Mouse (Mus musculus) layer of hippocampus, adult 11-12 months (tissue): ENCODE results near the gene Eml2.
A peak's percentile ranks its signal among the peaks of the same experiment; 100 is the strongest.

Experiments used
- DNase-seq: peaks from one replicate; pipeline ENCODE4 v3.0.0; 2022; ENCODE audit warnings: low spot score

Eml2 gene

DNA sequence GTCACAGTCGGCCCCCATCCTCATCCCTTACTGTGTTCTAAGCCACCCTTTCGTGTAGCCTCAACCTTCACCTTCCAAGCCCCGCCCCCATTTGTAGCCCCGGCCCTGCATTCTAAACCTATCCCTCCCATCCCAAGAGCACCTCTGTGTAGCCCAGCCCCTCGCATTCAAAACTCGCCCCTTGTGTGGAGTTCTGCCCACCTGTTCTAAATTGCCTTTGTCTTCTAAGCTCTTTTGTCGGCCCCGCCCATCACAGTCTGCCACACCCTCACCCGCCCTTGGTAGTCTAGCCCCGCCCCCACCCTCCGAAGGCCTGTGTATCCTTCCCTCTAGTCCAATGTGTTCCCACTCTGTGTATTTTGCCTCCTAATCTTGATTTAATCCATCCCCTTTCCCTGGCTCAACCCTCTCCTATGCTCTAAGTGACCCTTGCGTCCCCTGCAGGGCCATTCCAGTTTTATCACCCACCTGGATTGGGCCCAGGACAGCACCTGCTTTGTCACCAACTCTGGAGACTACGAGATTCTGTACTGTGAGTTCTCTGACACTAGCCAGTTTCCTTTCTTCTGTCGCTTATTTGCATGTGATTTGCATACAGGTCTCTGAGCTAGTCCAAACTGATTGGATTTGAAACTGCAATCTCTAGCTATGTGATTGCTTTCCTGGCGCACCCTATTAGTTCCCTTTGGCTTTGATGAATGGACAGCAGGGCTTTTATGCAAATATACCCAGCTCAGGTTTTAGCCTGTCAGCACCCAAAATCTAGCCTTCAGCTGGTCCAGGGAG lies 26.0 kb downstream of the Eml2 start:
- DNase-seq: no peak

DNA sequence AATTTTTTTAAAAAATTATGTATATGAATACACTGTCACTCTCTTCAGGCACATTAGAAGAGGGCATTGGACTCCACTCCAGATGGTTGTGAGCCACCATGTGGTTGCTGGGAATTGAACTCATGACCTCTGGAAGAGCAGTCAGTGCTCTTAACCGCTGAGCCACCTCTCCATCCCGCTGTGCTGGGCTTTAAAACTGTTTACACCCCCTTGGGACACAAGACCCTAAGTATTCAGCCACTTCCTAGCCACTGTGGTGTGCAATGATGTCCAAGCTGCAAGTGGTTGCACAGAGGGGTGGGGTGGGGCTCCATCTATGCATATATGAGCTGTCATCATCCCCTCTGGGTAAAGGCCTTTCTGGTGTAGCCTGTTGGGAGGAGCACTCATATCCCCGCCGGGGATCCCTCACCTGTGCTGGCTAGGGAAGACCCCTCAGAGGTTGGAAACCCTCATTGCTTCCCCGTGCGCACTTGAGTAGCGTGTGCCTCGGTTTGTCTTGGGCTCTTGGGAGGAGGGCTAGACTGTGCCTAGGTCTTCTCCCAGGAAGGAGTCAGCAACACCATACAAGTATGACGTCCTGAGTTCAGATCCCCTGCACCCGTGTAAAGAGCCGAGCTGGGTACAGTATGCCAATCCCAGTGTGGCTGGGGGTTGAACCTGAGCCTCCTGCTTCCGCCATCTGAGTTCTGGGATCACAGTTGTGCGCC lies 32.1 kb downstream of the Eml2 start:
- DNase-seq: no peak

DNA sequence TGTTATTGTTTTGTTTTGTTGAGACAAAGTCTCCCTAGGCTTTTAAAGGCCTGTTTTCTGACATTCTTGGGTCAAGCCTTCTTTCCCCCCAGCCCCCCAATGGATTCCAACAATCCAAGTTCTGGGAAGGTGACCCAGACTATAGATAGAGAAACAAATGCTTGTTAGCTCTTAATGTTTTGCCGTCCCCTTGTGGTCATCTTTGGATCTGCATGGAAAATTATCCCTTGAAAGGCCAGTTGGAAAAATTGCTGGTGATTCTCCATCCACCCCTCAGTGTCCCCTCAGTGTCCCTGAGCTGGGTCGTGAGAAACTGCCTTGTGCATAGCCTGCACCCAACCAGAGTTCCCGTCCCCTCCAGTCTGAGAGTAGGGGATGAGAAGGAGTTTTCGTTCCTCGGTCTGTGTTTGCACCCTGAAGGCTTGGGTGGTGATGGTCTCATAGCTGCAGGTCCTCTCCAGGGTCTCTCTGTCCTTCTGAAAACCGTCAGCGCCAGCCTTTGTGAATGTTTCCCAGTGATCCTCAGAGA lies 32.8 kb downstream of the Eml2 start:
- peak; percentile 66 for DNase-seq

DNA sequence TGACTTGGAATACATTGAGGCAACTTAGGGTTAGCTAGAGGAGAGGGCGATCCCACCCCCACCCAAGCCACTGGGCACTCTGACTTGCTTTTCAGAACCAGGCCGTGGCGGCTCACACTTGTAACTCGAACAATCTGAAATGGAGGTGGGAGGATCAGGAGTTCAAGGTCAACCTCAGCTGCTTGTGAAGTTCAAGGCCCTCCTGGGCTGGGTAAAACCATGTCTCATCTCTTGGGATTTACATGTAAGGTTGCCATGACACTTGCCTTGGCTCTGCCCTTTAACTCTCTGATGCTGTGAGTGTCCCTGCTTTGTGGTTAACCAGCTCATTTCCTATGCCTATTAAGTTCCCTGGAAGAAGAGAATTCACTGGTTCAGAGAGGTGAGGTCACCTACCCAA lies 33.3 kb downstream of the Eml2 start:
- no peak for DNase-seq

DNA sequence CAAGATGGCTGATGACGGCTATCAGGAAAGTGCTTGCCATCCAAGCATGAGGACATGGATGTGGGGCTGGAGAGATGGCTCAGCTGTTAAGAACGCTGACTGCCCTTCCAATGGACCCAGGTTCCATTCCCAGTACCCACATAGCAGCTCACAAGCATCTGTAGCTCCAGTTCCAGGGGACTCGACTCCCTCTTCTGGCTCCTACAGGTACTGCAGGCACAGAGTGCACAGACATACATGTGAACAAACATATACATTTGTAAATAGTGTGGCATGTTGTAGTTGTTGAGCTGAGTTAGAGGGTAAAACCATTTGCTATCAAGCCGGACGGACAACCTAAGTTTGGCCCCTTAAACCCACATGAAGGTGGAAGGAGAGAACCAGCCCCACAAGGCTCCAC lies 33.8 kb downstream of the Eml2 start:
- DNase-seq: no peak

DNA sequence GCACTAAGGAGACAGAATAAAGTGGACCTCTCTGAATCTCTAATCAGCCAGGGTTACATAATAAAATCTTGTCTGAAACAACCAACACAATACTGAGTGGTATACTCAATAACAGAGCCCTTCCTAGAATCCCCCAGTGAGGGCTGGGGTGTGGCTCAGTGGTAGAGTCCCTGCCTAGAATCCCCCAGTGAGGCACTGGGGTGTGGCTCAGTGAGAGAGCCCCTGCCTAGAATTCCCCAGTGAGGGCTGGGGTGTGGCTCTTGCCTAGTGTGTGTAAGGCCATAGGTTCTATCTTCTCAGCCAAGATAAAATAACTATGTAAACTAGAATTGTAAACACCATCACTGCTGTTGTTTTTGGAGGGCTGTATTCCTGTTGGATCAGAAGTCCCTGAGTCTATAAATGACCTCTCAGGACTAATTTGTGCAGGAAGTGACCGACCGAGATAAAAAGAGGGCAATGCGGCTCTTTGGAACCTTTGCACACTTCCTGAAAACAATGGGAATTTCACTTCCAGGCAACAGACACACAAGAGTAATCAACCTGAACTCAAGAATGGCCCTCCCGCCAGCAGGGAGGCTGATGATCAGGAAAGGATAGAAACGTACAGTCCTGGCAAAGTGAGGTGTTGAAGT lies 34.9 kb downstream of the Eml2 start:
- no peak for DNase-seq

DNA sequence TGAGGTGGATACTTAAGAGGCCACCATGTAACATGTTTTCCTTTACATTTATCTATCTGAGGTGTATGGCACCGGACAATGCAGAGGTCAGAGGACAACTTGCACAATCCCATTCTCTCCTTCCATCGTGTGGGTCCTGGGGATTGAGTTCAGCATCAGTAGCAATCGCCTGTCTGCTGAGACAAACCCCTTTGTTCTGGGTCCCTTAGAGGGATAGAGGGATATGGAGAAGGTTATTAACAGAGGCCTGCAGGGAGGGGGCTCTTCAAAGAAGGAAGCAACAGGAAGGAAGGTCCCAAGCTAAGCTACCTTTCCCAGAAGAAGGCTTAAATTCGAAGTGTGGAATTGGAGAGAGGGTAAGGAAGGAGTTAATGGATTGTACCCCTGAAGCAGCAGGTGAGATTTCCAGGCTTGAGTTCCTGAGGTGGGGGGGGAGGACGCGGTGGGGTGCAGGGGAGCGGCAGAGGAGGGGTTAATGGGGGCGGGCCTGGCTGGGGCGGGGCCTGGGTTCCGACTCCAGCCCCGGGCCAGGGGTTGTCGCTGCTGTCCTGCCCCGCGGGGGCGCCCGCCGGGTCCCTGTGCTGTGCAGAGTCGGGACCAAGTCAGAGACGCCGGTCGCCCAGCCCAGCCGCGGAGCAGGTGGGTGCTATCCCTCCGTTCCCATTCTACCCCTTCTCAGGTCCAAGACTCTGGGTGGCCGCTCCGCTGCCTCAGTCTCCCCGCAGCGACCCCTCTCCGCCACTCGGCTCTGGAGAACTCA lies 36.0 kb downstream of the Eml2 start, which contains the start of gene Gpr4:
Gpr4 (plus strand) TSS at position 543 of the 760 bp plus-strand sequence.
- DNase-seq: no peak

DNA sequence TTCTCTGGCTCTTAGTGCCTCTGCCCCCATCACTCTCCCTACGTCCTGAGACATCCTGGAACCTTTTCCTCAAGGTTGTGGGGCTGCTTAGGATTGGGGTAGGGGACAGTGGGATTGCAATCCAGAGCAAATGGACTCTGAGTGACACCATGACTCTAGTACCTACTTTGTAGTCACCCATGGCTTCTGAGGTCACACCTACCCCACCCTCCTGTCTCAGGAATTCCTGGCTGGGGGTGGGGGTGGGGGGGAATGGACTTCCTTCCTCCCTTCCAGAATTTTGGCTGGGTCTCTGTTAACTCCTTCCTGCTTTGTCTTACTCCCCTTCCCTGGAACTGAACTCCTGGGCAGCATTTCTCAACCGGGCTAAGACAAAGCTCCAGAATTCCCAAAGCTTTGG lies 37.2 kb downstream of the Eml2 start:
- no peak for DNase-seq

DNA sequence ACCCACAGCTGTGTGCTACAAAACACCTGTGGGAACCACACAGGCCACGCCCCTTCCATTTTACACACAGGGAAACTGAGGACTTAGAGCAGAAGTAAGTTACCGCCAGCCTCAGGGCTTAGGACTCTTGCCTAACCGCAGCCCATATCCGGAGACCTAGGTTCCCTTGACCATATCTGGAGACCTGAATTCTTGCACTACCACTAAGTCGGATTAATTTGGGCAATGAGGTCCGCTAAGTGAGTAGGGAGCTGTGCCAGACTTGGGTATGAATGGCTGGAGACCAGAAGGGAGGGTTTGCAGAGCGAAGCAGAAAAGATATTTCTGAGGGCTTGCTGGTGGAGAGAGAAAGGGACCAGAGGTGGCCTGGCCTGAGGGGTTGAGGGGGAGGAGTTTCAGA lies 38.1 kb downstream of the Eml2 start:
- DNase-seq: no peak

DNA sequence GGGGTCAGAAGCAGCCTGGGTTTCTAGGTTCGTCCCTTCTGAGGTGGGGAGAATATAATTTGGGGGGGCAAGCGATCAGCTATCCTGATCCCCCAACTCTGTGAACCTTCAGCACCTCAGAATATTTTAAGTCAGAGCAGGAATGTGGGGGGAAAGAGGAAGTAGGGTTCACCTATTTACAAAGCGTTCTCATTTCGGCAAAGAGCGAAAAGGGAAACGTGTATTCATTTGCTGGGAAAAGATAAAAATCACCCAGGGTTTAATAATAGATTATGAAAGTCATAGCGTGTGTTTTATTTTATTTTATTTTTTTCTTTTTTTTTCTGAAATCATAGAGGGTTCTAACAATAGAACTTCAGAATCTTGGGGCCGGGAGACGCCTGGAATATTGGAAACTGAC lies 38.7 kb downstream of the Eml2 start:
- DNase-seq: no peak

DNA sequence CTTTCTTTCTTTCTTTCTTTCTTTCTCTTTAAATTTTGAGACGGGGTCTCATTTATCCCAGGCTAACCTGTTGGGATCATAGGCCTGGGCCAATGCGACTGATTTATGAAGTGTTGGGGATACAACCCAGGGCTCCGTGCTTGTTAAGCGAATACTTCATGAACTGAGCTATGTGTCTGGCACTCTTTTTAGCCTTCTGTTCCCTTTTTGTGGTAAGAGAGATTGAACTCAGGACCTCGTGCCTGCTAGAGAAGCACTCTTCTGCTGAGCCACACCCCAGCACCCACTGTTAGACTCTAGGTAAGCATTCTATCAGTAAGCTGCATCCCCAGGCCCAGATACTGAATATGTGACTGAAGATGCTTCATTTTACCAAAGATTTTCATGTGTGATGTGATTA lies 41.3 kb downstream of the Eml2 start:
- no peak for DNase-seq

DNA sequence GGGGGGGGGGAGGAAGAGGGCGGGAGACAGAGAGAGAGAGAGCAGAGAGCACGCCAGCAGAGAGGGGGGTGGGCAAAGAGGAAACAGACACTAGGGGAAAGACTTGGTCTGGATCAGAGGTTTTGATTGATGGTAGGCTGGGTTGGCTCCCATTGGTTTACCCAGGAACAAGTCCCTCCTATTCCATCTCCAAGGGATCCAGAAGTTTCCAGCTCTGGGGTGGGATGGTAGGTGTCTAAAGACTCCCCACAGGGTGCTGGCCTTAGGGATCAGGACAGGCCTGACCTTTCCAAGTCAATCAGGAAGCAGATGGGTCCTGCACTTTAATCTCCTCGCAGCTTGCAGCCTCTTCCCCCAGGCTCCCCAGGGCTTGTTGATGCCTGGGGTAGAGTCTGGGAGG lies 41.7 kb downstream of the Eml2 start:
- no peak for DNase-seq

DNA sequence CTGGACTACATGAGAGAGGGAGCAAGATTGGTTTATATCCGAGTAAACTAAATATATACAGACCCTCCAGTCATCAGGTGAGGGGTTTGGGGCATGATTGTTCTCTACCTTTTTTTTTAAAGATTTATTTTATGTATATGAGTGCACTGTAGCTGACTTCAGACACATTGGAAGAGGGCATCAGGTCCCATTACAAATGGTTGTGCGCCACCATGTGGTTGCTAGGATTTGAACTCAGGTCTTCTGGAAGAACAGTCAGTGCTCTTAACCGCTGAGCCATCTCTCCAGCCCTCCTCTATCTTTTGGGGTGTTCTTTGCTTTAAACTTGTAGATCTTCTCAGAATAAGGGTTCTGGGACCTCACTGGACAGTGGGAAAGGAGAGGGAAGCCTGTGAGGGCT lies 43.8 kb downstream of the Eml2 start:
- no peak for DNase-seq

DNA sequence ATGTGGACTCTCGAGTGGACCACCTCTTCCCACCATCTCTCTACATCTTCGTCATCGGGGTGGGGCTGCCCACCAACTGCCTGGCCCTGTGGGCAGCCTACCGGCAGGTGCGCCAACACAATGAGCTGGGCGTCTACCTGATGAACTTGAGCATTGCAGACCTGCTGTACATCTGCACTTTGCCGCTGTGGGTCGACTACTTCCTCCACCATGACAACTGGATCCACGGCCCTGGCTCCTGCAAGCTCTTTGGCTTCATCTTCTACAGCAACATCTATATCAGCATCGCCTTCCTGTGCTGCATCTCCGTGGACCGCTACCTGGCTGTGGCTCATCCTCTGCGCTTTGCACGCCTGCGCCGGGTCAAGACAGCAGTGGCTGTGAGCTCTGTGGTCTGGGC lies 46.0 kb downstream of the Eml2 start:
- DNase-seq: no peak

DNA sequence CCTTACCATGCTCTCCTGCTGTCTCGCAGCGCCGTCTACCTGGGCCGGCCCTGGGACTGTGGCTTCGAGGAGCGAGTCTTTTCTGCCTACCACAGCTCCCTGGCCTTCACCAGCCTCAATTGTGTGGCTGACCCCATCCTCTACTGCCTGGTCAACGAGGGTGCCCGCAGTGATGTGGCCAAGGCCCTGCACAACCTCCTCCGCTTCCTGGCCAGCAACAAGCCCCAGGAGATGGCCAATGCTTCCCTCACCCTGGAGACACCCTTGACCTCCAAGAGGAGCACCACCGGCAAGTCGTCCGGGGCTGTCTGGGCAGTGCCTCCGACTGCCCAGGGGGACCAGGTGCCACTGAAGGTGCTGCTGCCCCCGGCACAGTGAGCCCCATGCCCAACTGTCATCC lies 46.7 kb downstream of the Eml2 start:
- DNase-seq: no peak

DNA sequence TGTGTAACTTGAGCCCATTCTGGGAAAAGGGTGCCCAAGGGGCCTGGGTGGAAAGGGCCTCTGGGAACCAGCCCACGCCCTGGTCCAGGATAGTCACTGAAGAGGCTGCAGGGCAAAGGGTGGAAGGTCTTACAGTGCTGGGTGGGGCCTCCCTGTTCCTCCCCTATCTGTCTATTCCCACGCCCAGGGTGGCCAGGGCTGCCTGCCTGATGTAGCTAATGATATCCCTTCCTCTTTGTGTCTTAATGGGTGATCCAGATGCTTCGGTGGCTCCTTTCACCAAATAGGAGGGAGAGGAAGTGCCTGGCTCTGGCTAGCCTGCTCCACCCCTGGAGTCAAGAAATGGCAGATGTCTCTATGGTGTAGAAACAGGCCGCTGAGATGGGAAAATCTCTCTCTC lies 48.7 kb downstream of the Eml2 start:
- no peak for DNase-seq

DNA sequence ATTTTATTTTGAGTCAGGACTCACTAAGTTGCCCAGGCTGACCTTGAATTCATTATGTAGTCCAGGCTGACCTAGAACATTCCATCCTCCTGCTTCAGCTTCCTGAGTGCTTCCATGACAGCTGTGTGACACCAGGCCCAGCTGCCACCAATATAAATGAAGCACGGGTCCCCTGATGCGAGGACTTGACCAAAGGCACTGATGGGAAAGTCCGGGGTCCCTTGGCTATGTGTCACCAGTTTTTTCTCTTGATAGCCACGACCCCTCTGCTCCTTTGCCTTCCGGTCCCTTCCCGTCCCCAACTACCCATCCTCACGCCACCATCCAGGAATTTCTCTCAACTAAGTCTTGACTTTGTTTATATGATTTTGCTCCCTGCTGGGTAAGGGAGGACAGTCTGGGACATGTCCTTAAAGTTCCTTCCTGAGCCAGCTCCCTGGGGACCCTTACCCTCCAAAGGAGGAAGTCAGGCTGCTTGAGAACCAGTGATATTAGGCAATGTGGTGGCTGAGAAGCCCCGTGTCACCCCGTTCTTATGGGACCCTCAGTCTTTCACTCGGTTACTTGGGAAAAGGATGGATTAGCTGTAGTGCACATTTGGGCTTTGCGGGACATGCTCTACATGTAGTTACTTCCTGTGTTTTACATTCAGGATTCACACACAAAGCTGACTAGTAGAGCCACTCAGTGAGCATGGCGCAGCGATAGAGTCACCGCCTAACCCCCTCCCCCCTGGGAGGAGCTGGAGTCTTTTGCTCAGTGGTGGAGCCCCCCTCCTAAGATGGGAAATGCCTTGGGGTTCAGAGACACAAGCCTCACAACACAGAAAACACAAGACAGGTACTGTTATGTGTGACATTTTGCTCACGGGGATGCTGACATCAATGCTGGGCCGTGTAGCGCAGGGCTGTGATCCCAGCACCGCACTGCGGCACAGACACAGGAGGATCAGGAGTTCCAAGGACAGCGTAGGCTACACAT lies 50.9 kb downstream of the Eml2 start:
- DNase-seq: peak; percentile 55

DNA sequence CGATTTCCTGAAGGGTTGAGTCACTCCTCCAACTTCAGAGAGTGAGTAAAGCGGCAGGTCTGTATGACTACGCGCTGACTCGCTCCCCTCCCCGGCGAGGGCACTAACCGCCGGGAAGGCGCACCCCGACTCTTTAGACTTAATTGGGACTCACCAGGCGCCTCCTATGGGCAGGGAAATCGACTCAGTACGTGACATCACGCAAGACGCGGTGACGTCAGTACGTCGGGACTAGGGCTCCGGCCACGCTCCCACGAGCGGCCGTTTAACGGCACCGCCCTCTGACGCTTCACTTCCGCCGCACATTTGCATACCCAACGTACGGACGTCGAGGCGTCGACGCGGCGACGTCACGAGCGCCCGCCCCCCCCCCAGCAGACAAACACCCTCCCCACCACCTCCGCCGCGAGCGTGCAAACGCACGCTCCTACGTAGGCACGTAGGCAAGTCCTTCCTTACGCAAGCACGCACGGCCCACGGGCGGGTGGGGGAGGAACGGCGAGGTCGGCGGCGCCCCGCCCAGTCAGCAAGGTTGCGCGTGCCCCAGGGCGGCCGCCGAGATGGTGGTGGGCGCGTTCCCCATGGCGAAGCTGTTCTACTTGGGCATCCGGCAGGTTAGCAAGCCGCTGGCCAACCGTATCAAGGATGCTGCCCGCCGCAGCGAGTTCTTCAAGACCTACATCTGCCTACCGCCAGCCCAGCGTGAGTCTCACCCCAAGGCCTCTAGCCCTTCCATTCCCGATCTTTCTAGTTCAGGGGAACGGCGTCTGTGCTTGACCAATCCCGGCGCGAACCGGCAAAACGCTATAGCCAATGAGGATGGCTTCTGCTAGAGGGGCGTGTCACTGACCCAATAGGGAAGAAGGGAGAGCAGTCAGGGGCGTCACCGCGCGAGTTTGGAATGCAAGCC lies 51.9 kb downstream of the Eml2 start, which contains the start of gene Opa3:
Opa3 (plus strand) TSS at position 452 of the 910 bp plus-strand sequence.
- DNase-seq: peak; percentile 100

DNA sequence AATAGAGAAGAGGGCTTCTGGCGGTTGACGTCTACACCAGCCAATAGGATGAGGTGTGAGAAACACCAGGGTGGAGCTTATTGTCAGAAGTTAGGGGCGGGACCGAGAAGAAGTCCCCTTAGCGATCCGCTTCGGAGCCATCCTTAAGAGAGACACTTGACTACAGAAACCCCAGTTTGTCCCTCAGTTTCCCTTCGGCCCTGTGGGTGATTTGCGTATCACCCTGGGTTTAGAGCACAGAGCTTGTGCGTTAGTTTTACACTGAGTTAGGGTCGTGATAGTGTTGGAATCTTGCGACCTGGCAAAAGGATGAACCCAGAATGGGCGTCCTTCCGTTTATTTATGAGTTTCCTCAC lies 52.5 kb downstream of the Eml2 start:
- DNase-seq: no peak

DNA sequence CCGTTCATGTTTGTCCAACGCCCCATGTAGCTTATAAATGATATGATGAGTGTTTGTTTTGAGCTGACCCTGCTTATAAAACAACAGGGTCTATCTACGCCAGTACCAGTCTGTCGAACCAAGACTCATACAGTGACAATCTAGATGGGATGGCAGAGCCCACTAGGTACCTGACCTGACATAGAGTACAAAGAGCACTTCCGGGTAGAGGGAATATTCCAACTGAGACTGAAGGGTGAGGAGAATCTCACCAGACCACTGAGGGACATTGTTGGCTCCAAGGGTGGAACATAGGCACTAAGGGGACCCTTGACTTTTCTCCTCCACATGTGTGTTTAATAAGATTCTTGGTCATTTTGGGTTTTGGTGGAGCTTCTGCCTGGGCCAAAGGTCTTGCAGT lies 53.2 kb downstream of the Eml2 start:
- no peak for DNase-seq
